Mouse (Mus musculus) thymus, adult 18-20 months (tissue): ENCODE measurements around the gene Ugt2b38.
"Not testable (repeated sequence)": the region's sequence is repeated elsewhere in the genome, so short reads cannot be mapped to it uniquely, and the experiment has no call there.

Experiments used
- DNase-seq, 2 experiments: peaks; one replicate each; pipeline ENCODE4 v3.0.0; 2022; ENCODE audit warnings: mixed read lengths in 2 of 2

Ugt2b38 gene

DNA sequence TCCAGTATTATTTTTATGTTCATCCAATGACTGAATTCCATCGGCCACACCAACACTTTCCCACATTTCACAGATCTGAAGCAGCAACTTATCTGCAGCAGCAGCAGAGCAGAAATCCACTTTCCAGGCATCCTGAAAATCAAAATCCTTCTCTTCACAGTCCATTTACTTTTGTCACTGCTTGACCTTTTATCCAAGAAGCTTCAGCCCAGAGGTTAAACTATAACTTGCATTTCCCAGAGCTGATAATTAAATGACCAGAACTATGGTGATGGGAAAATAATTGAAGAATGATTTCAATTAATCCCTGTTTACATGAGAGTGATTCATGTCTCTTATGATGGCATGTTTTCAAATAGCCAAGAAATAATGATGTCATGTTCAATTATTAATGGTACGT is at the start of gene Ugt2b38:
Gene Ugt2b38 (minus strand): TSS at position 163 of the 400 bp plus-strand sequence.
- DNase-seq = not testable (repeated sequence)

DNA sequence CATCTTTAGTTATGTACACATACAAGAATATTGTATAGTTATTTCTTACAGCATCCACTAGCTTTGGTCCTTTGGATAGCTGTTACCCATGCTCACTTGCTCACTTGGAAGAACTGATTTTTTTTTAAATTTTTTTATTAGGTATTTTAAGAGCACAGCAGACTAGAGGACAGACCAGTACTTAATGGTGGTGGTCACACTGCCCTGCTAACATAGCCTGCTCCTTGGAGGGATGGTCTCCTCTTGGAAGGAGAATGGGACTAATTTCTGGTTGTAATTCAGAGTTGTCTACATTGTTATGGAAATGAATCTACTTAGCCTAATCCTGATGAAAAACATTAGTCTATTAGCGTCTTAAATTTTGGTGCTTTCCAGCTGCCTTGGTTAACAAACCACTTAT is 34.8 kb upstream of the Ugt2b38 start:
- no peak for DNase-seq

DNA sequence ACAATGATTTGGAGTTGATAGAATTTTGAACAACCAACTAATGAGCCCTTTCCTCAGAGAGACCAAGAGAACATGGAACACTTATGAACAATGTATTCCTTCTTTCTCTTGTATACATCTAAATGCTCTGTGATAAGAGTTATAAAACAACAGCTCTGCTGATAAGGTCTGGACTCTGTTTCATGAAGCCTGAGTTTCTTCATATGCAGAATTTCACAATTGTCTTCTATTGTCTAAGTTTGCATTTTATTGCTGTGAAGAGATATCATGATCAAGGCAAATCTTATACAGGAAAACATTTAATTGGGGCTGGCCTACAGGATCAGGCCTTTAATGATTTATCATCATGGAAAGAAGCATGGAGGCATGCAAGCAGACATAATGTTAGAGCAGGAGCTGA is 33.7 kb upstream of the Ugt2b38 start:
- DNase-seq = no peak

DNA sequence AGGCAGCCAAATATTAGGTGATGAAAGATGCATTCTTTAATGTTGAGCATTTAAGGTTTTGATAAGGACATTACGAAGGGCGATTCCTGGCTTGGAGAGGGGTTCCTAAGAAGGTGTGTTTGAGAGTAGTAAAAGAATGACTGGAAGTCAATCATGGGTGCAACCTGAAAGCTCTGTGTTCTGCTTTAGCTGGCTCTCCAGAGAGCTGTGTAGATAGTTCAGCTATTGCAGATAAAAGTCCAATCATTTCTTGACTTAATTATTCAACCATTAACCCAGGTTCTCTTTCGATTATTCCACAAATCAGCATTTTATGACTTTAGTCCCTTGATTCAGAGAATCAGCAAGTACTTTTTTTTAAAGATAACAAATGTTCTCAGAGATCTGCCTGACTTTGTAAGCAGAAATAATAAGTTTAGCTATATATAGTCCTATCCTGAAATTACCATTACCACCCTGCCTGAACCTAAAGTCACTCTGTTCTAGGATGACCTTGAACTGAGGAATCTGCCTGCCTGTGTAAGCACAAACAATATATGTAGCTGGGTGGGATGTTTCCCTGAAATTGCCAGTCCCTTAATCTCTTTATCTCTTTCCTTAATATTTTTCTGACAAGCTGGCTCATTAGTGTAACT is 32.3 kb upstream of the Ugt2b38 start:
- no peak for DNase-seq

DNA sequence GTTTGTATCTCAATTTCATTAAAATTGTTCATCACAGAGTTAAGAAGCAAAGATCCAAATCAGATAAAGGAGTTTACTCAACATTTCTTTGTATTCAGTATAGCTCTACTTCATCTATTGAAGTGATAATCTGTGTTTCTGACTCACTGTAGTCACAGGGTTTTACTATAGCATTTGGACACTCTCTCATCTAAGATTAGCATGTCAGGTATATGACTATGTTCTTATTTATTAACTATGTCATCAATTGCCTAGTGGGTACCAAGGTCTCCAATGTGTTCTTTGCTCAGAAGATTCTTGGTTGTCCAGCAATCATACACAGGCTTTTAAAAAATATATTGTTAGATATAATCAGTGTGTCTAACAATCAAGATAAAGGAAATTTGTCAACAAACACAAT is 31.5 kb upstream of the Ugt2b38 start:
- DNase-seq = no peak

DNA sequence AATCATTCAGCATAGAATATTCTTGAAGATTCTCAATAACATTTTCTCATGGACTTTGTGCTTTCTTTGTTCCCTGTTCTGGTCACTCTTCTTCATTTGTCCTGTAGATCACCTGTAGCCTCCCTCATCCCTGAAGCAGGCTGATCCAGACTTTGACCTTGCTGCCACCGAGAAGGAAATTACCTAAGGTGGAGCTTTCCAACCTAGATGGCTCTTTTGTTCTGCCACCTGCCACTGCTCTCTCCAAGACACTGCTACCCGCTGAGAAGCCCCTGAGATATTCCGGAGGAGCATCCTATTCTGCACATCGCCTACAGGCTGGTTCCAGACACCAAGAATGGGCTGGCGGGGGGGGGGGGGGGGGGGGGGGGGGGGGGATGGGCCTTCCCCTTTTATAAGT is 28.5 kb upstream of the Ugt2b38 start:
- not testable (repeated sequence) for DNase-seq

DNA sequence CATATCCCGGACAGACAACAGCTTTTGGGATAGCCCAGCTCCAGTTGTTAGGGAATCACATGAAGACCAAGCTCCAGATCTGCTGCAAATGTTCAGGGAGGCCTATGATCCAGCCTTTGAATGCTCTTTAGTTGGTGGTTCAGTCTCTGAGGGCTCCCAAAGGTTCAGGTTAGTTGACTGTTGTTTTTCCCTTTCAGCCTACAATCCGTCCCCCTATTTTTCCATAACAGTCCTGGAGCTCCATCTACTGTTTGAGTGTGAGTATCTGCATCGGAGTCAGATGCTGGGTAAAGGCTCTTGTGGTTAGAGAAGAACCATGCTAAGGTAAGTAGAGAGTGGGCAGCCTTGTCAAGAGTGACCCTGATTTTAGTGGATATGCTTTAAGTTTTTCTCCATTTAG is 12.3 kb upstream of the Ugt2b38 start:
- DNase-seq = no peak

DNA sequence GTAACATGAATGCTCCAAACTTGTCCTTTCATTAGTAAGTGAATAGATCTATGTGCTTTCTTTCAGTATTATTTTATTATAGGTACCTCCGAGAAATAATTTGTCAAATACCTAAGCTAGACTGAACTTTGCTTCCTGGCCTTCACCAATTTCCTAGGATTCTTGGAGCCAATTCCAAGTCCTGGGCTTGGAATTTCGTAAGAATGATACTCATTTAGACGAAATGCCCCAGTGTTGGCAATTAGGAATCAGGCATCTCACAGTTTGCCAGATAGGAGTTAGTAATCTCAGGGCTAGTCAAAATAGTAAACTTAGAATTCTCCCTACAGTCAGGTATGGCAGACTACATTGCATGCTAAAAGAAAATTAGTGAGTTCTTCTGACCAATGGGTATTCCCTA is 1.7 kb upstream of the Ugt2b38 start:
- DNase-seq = no peak

DNA sequence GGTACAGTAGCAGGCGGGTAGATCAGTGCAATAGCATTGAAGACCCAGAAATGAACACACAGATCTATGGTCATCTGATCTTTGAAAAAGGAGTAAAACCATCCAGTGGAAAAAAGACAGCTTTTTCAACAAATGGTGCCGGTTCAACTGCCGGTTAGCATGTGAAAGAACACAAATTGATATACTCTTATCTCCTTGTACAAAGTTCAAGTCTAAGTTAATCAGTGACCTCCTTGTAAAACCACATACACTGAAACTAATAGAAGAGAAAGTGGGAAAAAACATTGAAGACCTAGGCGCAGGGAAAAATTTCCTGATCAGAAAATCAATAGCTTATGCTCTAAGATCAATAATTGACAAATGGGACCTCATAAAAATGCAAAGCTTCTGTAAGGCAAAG is 27.0 kb downstream of the Ugt2b38 start:
- no peak for DNase-seq

DNA sequence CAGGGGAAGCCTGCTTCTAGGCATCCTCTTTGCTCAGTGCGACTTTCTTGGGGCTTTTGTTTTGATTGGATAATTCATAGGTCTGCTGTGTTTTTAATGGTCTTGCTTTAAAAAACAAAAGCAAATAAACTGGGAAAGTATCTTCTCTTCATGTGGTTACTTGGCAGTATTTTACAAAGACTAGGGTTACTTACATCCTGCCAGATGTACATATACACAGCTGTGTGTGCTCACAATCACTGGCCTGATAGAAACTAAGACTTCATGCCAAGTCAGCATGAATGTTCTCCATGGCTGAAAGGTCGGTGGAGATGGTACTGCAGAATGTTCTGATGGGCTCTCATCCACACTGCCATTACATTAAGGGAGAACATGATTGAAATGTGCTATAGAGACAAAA is 33.2 kb downstream of the Ugt2b38 start:
- DNase-seq = no peak

DNA sequence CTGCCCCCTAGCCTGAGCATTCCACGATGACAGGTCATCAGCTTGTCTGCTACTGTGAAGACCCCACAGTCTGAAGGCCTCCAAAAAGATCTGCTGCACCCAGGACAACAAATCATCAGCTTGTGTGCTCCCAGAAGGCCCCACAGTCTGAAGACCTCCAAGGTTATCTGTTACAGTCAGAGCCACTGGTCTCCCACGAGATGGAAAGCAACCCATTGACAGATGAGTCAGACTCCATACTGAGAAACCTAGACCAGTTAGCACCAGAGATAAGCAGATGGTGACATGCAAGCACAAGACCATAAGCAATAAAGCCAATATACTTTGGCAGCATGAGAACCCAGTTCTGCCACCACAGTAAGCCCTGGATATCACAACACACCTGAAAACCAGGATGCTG is 43.8 kb downstream of the Ugt2b38 start:
- no peak for DNase-seq

DNA sequence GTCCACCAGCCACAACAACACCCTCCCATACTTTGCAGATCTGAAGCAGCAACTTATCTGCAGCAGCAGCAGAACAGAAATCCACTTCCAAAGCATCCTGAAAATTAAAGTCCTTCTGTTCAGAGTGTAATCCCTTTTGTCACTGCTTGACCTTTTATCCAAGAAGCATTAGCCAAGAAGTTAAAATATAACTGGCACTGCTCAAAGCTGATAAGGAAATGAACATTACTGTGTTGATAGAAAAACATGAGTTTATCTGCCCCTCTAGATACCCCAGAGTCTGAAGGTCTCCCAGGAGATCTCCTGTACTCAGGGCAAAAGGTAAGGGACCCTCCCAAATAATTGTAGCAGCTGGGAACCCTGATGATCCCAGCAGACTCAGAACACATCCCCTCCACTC is 44.2 kb downstream of the Ugt2b38 start:
- no peak for DNase-seq

DNA sequence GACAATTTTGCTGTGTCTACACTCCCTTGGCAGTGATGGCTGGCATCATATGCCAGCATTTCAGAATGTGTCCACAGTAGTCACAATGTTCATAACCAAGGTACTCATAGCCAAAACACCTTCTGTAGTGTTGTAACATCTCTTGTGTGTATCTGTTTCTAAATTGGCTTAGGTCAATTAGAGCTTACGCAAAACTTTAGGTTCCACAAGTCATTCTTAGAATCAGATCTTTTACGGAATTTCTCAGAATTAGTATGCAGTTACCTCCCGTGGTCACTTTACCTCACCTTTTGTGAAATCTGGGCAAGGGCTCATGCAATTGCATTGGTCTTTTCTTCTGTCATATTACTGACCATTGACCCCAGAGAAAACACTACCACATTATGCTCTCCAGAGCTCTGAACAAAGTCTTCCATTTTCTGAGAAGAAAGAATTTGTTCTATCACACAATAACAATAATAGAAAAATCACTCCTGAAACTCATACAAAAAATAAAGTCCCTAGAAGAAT is 48.1 kb downstream of the Ugt2b38 start:
- no peak for DNase-seq

DNA sequence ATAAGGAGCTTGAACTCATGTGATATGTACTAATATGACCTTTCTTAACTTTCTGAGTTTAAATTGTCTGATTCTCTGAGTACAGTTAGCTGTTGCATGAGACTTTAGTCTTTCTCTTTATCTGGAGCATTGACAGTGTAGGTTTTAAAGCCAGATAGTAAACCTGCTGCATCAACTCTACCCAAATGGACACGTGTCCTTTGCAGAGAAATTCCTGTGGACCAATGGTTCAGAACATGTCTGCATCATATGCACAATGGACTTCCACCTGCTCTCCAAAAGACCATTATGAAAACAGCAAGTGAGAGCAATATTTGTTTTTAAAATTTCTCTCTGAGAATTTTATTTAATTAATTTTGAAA is 50.5 kb downstream of the Ugt2b38 start:
- DNase-seq = no peak

DNA sequence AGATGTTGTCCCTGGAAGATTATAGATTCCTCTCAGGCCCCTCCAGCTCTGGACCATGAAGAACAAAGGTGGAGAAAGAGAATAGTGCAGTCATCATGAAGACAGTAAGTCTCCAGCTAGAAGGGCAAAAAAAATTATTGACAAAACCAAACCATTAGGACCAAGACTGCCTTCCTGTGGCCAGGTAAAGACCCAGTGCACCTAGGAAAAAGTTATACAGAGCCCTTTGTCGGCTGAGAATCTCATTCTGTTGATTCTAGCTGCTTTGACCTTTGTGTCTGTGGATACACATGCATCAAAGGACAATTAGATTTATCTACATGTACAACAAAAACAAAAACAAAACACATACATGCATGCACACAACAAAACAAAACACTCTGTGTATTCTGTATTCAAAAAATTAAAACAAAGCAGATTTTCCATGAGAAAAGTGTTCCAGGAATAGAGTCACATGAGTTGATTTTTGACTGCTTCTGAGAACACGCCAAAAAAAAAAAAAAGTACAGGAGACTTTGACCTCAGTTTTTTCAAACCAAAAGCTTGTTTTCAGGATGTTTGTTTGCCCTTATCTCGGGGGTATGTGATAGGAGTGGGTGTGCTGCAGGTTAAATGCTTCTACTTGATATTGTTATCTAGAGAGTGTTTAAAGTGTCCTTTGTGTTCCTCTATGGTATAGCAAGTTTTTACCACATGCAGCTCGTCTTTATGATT is 51.1 kb downstream of the Ugt2b38 start:
- DNase-seq = not testable (repeated sequence)
